Mouse (Mus musculus): Measurements from ENCODE around the gene Smc3.

GRCm38 (mm10) chr19:53674131-53674925 is 74.1 kb downstream of the Smc3 start:
- no peak for TF ChIP-seq CTCF (IDR thresholded peaks at IDR 0.05; ENCODE audit: low read depth, low read length)
- TF ChIP-seq POLR2A (IDR thresholded peaks at IDR 0.05; ENCODE audit: insufficient read depth, low read length) = no peak
- peak; percentile 76; the same call in 1 of the 2 replicates for TF ChIP-seq EP300 (IDR thresholded peaks at IDR 0.05; ENCODE audit: insufficient read depth, low read depth, low read length)

Data from ES-Bruce4 (cell line).